Mouse (Mus musculus): Measurements from ENCODE around the gene Notch1.

Gene Notch1

DNA sequence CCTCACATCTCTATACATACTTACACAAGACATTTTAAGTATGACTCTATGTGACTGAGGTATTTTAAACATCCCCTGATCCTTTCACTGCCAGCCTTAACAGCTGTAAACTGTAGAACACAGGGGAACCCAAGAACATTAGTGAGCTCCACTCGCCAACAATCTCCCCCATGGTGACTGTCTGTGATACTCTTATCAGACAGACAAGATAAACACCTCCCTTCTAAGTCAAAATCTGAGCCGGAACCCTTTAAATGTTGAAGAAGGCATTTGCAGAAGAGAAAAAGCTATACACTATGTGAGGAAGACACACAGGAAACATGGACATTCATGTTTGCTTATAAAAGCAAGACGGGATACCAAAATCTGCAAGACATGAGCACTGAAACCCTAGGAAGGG is 72.6 kb downstream of the Notch1 start:
- DNase-seq = no peak

GRCm38 (mm10) chr2:26442843-26443242 is 73.6 kb downstream of the Notch1 start:
- no peak for DNase-seq

- no peak for DNase-seq
These were observed 74.8 kb downstream of the Notch1 start for GRCm38 (mm10) chr2:26441688-26442087.

DNA sequence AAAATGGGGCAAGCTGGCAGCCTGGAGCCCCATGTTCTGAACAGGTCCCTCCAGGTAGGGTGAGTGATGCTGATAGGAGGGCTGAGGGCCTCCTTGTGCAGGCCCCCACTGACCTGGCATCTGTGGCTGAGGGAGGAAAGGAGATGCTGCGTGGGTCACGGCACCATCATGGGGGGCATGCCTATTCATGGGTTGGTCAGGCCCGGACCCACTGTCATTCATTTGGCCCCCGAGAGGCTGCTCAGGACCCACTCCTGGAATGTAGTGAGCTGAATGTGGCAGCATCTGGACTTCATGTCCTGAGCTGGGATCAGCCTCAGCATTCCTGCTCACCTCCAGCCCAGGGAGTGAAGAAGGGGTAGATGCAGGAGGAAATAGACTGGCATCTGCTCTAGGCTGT is 75.2 kb downstream of the Notch1 start:
- no peak for DNase-seq

DNA sequence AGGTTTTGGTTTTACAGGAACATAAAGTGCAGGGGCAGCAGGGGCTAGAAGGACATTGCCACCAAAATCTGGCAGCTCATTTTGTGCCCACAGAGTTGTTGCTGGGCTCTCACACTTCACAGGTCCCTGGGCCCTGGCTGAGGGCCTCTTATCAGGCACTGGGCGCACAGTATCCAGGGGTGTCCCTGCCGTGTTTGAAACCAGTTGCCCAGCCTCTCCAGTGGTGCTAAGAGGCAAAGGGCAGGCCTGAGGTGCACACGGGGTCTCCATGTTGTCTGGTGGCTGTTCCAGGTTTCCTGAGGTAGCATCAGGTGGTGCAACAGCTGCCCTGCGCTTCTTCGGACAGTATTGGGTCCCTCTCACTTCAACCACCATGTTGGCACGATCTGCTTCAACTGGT is 76.8 kb downstream of the Notch1 start:
- no peak for DNase-seq

GRCm38 (mm10) chr2:26438373-26438772 is 78.1 kb downstream of the Notch1 start:
- no peak for DNase-seq

GRCm38 (mm10) chr2:26437221-26437620 is 79.2 kb downstream of the Notch1 start:
- DNase-seq = no peak

GRCm38 (mm10) chr2:26434791-26435572 is 81.5 kb downstream of the Notch1 start:
- DNase-seq = no peak

DNA sequence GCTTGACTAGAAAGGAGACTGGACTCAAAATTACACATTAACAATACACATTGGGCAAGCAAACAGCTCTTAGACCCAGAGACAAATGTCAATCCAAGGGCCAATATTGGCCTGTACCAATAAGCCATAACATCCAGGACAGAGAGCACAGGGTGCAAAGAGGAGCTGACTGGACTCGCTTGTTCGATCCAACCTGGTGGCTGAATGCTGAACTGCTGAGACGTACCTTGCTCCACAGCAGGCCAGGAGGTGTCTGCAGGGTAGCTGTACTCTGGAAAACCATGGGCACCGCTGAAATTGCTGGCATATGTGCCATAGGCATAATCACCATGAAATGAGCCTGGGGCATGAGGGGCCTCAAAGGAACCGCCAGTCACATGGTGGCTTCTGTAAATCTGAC is 86.6 kb downstream of the Notch1 start:
- DNase-seq = no peak

DNA sequence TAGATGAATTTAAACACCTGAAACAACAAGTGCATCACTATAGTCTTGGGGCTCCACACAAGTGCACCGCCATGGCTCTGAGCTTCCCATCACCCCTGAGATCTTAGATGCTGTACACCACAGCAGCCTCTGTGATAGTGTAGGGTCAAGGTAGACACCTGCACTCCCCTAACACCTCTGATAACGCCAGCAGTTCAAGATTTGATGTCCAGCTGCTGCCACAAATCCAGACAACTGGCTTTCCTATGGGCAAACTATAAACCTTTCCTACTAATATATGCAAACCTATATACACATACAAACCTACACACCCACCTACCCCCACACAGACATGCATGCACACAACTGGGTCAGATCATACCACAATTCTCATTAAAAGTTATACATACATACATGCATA is 91.9 kb downstream of the Notch1 start:
- DNase-seq = no peak

DNA sequence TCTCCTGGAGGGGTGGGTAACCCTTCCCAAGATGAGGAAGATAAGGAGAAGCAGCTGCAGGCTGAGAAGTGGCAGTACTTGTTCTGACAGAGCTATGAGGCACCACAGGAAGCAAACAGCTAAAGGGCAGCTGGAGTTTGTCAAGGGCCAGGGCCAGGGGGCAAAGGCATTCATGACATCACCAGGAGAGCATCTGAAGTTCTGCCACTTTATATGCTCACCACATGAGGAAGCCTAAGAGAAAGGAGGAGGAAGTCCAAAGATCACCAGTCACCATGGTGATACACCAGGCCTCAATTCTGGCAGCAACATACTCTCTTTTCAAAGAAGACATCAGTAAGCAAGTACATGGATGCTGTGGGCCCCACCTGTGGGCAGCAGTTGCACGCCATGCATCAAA is 93.4 kb downstream of the Notch1 start:
- peak; percentile 33 for DNase-seq

GRCm38 (mm10) chr2:26421969-26422368 is 94.5 kb downstream of the Notch1 start:
- DNase-seq = no peak

DNA sequence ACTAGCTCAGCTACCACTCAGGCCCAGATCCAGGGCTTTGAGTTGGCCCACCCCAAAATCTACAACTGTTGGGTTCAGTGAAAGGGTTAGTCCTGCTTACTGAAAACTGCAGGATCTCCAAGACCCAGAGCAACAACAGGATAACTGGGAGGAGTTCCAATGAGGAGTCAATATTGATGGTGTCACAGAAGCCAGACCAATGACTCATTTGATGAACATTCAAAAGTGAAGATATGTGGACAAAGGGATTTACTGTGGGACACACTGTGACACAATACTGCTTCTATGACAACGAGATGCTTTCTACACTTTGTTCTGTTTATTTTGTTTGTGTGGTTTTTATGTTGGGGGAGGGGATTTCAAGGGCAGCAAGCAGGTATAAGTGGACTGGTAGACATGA is 98.3 kb downstream of the Notch1 start:
- DNase-seq = no peak

- DNase-seq = no peak
These were observed 99.4 kb downstream of the Notch1 start for GRCm38 (mm10) chr2:26417066-26417465.

DNA sequence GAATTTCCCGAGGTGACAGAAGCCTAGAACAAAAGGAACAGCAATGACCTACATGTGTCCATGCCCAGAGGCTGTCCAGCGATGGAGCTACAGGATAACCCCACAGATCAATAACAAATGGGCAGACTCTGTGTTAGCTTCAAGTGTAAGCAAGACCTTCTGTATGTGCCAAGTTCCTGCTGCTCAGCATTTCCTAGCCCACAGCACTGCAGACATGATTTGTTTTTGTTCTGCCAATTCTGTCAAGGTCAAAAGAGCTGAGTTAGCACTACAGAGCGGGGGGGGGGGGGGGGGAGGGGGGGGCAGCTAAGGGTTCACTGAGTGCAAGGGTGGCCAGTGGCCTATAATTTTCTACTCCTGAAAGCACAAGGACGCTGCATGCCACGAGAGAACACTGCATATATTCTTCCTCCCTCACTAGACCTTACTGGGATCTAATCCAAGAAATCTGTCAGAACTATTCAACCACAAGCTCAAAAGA is 105.5 kb downstream of the Notch1 start:
- peak; percentile 26 for DNase-seq

DNA sequence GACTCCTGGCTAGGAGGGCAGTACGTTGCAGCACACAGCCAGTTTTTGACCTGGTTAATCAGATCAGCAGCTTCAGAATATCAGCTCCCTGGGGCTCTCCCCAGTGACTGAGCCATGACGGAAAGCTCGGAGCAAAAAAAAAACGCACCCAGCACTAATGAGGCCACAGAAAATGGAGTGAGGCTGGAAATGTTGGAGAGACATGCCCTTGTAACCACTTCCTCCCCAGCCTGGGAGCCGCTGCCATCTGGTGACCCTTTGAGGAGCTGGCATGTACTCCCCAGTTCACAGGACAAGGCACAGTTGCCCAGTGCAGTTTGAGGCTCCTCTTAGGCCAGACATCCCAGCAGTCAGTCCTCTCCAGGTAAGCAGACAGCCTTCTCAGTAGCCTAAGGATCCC is 106.4 kb downstream of the Notch1 start:
- no peak for DNase-seq

DNA sequence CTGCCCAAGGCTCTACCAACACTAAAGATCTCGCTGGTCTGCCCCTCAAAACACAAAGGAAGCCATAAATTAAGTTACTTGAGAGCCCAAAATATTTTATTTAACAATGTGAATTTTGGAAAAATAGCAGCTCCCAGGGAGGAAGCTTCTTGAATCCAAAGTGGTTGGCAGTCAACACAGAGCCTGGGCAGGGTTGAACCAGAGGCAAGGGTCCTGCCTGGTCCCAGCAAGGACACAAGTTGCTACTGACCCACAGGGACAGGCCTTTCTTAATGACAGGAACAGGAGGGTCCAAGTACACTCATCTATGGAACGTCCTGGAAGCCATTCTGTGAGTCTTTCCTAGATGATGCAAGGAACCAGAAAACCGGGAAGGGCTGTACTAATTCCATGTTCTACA is 107.1 kb downstream of the Notch1 start:
- DNase-seq = no peak

- DNase-seq = peak; percentile 98
These were observed 107.7 kb downstream of the Notch1 start, which contains the start of gene Inpp5e for GRCm38 (mm10) chr2:26408515-26409356. Gene Inpp5e (minus strand): TSS chr2:26409203.
